Comparison of ENCODE assay signal across 14 mouse cellular contexts in the genomic region with DNA sequence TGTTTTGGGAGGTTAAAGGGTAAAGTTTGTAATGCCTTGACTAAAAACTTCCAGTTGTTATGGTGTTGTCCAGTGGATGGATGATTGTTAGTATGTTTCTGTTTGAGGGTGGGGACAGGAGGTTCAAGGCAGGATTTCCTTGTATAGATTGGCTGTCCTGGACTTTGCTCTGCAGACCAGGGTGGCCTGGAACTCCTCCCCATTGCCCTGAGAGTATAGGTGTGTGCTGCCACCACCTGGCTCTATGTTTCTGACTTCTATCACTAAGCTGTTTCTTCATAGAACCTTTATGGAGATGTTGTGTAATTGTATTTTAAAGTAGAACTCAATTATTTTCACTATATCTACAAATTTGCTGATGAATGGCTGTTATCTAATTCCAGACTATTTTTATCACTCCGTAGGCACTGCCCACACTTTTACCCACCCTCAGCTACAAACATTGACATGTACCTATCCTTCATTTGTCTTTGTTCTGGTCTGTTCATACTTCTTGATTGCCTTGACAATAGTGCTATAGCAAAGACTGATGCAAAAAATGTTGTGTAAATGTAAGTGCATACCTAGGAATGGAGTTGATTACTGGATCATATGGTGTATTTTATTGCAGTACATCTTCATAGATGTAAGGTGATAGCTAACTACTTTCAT. TPM values are rescaled to one million over a fixed set of nuclear protein-coding genes. Genes with fewer than 3 reads are reported as not detected.
A peak's percentile ranks its signal among the peaks of the same experiment; 100 is the strongest.
DNase-seq lines count a peak whose midpoint lies in the region; ATAC-seq and TF ChIP-seq lines count a peak whose summit lies in the region.
"Had no signal": no experiment of that assay in that cellular context is flagged by ENCODE, and none has a peak within 500 bp of the region (broad histone marks: within the 10 kb centered on the region; RNA-seq: fewer than 3 reads in every experiment).

No protein-coding gene starts in this region.

- H3K9me3 ChIP-seq in lung, postnatal 0 days (ENCODE audit: low read length), result no peaks in the 10 kb centered on the region
- no peaks in the 10 kb centered on the region for H3K9me3 ChIP-seq in liver, postnatal 0 days (ENCODE audit: low read length)
- H3K9me3 ChIP-seq in embryonic facial prominence, embryonic 10.5 days, result no peaks in the 10 kb centered on the region
- H3K9me3 ChIP-seq: limb, embryonic 13.5 days had no signal

- no peaks in the 10 kb centered on the region for H3K27me3 ChIP-seq in lung, postnatal 0 days (replicated peaks; ENCODE audit: insufficient read depth, low read length)
- H3K27me3 ChIP-seq in liver, postnatal 0 days (ENCODE audit: insufficient read depth, low read length), result no peaks in the 10 kb centered on the region
- no peaks in the 10 kb centered on the region for H3K27me3 ChIP-seq in embryonic facial prominence, embryonic 10.5 days (replicated peaks; ENCODE audit: low read depth, poor library complexity, severe bottlenecking)
- H3K27me3 ChIP-seq: limb, embryonic 13.5 days had no signal

- H3K4me3 ChIP-seq in lung, postnatal 0 days (ENCODE audit: low read depth, low read length), result no peak overlapping the region
- no peak overlapping the region for H3K4me3 ChIP-seq in liver, postnatal 0 days (ENCODE audit: low read depth, low read length)
- no peak overlapping the region for H3K4me3 ChIP-seq in embryonic facial prominence, embryonic 10.5 days
- H3K4me3 ChIP-seq: limb, embryonic 13.5 days had no signal

- ATAC-seq in lung, postnatal 0 days, result peak; percentile 43; the same call in 1 of the 2 replicates
- ATAC-seq in inflammation-experienced regulatory T-cells, adult 6 months, result peak; percentile 29
- ATAC-seq in liver, postnatal 0 days, result peak; percentile 80
- ATAC-seq: midbrain, embryonic 16.5 days had no signal

- no peak overlapping the region for H3K4me2 ChIP-seq in lung, postnatal 0 days (replicated peaks; ENCODE audit: low read depth, low read length)
- no peak overlapping the region for H3K4me2 ChIP-seq in liver, postnatal 0 days (ENCODE audit: low read depth, low read length)
- H3K4me2 ChIP-seq: limb, embryonic 13.5 days had no signal

- 82% methylated on average over 1 of the region's 1 CpGs for WGBS in lung, postnatal 0 days
- 76% methylated on average over 1 of the region's 1 CpGs for WGBS in liver, postnatal 0 days (ENCODE audit: insufficient replicate concordance)
- 98% methylated on average over 1 of the region's 1 CpGs for WGBS in embryonic facial prominence, embryonic 10.5 days

- peak; percentile 43 for TF ChIP-seq CTCF in lung, postnatal 0 days (IDR thresholded peaks at IDR 0.05)
- TF ChIP-seq CTCF in liver, postnatal 0 days (IDR thresholded peaks at IDR 0.05; ENCODE audit: low read depth), result peak; percentile 41

- no peak overlapping the region for H3K9ac ChIP-seq in lung, postnatal 0 days (replicated peaks; ENCODE audit: low read depth)
- H3K9ac ChIP-seq in liver, postnatal 0 days (replicated peaks), result no peak overlapping the region
- H3K9ac ChIP-seq: limb, embryonic 13.5 days had no signal

- TF ChIP-seq EP300 in lung, postnatal 0 days (IDR thresholded peaks at IDR 0.05), result no peak
- no peak for TF ChIP-seq EP300 in liver, postnatal 0 days (IDR thresholded peaks at IDR 0.05; ENCODE audit: low read depth)

- peaks cover 18% of the 10 kb centered on the region; the same call in 1 of the 2 replicates for H3K36me3 ChIP-seq in lung, postnatal 0 days (ENCODE audit: insufficient read depth, low read length)
- peaks cover 82% of the 10 kb centered on the region for H3K36me3 ChIP-seq in liver, postnatal 0 days (replicated peaks; ENCODE audit: insufficient read depth, low read length)
- H3K36me3 ChIP-seq in embryonic facial prominence, embryonic 10.5 days (replicated peaks), result peaks cover 100% of the 10 kb centered on the region

- DNase-seq in lung, postnatal 0 days (ENCODE audit: low spot score), result no peak
- no peak for DNase-seq in lung, adult 18-20 months
- peak; percentile 30 for DNase-seq in liver, postnatal 0 days
- DNase-seq in frontal cortex, postnatal 36 days (ENCODE audit: low spot score in 2 of 2), result no peak
- no peak for DNase-seq in frontal cortex, postnatal 25 days (ENCODE audit: low spot score in 2 of 2)
- no peak for DNase-seq in embryonic facial prominence, embryonic 10.5 days (ENCODE audit: low spot score)
- DNase-seq: cerebellum, postnatal 14 days; embryo, embryonic 11 days; kidney, postnatal 14 days; layer of hippocampus, adult 9-11 months; lung, postnatal 10 days had no signal

- no peaks in the 10 kb centered on the region for H3K4me1 ChIP-seq in lung, postnatal 0 days (ENCODE audit: insufficient read depth, low read depth, low read length)
- no peaks in the 10 kb centered on the region for H3K4me1 ChIP-seq in liver, postnatal 0 days (ENCODE audit: insufficient read depth)
- H3K4me1 ChIP-seq in embryonic facial prominence, embryonic 10.5 days, result no peaks in the 10 kb centered on the region
- H3K4me1 ChIP-seq: limb, embryonic 13.5 days had no signal

- no peak overlapping the region for H3K27ac ChIP-seq in lung, postnatal 0 days (ENCODE audit: low read length)
- no peak overlapping the region for H3K27ac ChIP-seq in liver, postnatal 0 days (ENCODE audit: low read depth)
- no peak overlapping the region for H3K27ac ChIP-seq in embryonic facial prominence, embryonic 10.5 days (replicated peaks)
- H3K27ac ChIP-seq: limb, embryonic 13.5 days had no signal

RNA-seq across cellular contexts. Expression of a gene that starts 18.3 kb away (rescaled TPM):
- polyA plus RNA-seq in lung, postnatal 0 days (2015; fragmentation: Nextera tagmentation; extraction: Ambion mirVana), result 11.1 TPM in 2 replicates
- polyA plus RNA-seq in inflammation-experienced regulatory T-cells, adult 6 months (2017; shearing (Covaris generic)), result 10 to 100 TPM; 23.5 to 40.1 (median 31.3) TPM
- polyA plus RNA-seq in liver, postnatal 0 days (2015; fragmentation: Nextera tagmentation; extraction: Ambion mirVana), result 47.8 and 53.8 TPM in 2 replicates
- polyA plus RNA-seq in embryonic facial prominence, embryonic 10.5 days (2016; fragmentation: Nextera tagmentation; extraction: Ambion mirVana), result 193 and 202 TPM in 2 replicates

RNA-seq across cellular contexts. Expression of a gene that starts 21.7 kb away (rescaled TPM):
- polyA plus RNA-seq in lung, postnatal 0 days (2015; fragmentation: Nextera tagmentation; extraction: Ambion mirVana), result 74.2 and 86.6 TPM in 2 replicates
- 100 to 1,000 TPM; 271 to 449 (median 425) TPM for polyA plus RNA-seq in inflammation-experienced regulatory T-cells, adult 6 months (2017; shearing (Covaris generic))
- polyA plus RNA-seq in liver, postnatal 0 days (2015; fragmentation: Nextera tagmentation; extraction: Ambion mirVana), result 86.5 and 88.3 TPM in 2 replicates
- polyA plus RNA-seq in embryonic facial prominence, embryonic 10.5 days (2016; fragmentation: Nextera tagmentation; extraction: Ambion mirVana), result 166 and 187 TPM in 2 replicates

RNA-seq across cellular contexts. Expression of a gene that starts 21.9 kb away (rescaled TPM):
- 5.9 and 8.9 TPM in 2 replicates for polyA plus RNA-seq in lung, postnatal 0 days (2015; fragmentation: Nextera tagmentation; extraction: Ambion mirVana)
- polyA plus RNA-seq in inflammation-experienced regulatory T-cells, adult 6 months (2017; shearing (Covaris generic)), result 100 to 1,000 TPM in 1 of 3 experiments, 10 to 100 TPM in 2; 24.6 to 128 (median 99.2) TPM
- polyA plus RNA-seq in liver, postnatal 0 days (2015; fragmentation: Nextera tagmentation; extraction: Ambion mirVana), result 2.8 and 3.2 TPM in 2 replicates
- 18.1 and 18.3 TPM in 2 replicates for polyA plus RNA-seq in embryonic facial prominence, embryonic 10.5 days (2016; fragmentation: Nextera tagmentation; extraction: Ambion mirVana)

Comparison
In these comparisons a context has a peak if more than half of its experiments do, and no peak if none do; other contexts are left out.
1. ATAC-seq: peak in every context shown above with its lines; median percentile 80 in liver, postnatal 0 days; 43 in lung, postnatal 0 days; 29 in inflammation-experienced regulatory T-cells, adult 6 months.